Mouse (Mus musculus): ENCODE measurements around the gene Epb41l5.

DNA sequence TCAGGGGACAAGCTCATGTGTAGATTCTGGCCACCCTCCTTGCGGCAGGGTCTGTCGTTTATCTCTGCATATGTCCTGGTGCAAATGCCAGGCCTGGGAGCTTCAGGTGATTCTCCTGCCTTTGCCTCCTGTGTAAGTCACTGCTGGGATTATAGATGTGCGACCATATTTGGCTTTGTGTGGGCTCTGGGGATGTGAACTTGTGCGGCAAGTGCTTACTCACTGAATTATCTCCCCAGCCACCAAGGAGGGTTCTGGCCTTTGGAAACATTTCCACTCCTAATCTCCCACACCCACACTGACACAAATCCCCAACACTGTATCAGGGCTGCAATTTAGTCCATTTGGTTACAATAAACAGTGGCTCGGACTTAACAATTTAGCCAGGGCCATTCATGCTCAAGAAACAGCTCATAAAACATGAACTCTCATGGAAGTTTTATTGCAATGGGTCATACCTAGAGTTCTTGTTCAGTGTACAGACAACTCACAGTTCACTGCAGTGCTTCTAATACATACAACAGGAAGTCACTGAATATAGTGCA lies 104.1 kb downstream of the Epb41l5 start:
- no peak for TF ChIP-seq GATA1 (IDR thresholded peaks at IDR 0.05; ENCODE audit: low read length)
- TF ChIP-seq TAL1 (IDR thresholded peaks at IDR 0.05; ENCODE audit: low read length) = no peak

Data from erythroblast, embryonic 14.5 days (primary cell).